Mouse (Mus musculus) liver, embryonic 15.5 days (tissue): ENCODE data around the gene Cntnap1. TPM values are rescaled to one million over a fixed set of nuclear protein-coding genes. Genes with fewer than 3 reads are reported as not detected.
"Not testable (repeated sequence)": the region's sequence is repeated elsewhere in the genome, so short reads cannot be mapped to it uniquely, and the experiment has no call there.

Experiments used
- ATAC-seq: fragments of 200-750 bp; cut with Nextera tagmentation; 2 replicates; pipeline ENCODE4 v1.8.0; 2017; ENCODE audit warnings: moderate number of reproducible peaks, mild to moderate bottlenecking, moderate library complexity; ENCODE audit not compliant: insufficient read depth
- H3K27ac ChIP-seq: fragments of 300-500 bp; sonication (generic); replicated peaks from 2 replicates; pipeline ENCODE4 v1.5.1; 2015; ENCODE audit warnings: mild to moderate bottlenecking, inconsistent platforms
- H3K27me3 ChIP-seq: fragments of 300-500 bp; sonication (generic); 2 replicates; pipeline ENCODE4 v1.6.1; 2015; ENCODE audit warnings: mild to moderate bottlenecking, inconsistent platforms
- H3K36me3 ChIP-seq: fragments of 300-500 bp; sonication (generic); replicated peaks from 2 replicates; pipeline ENCODE4 v1.6.1; 2015; ENCODE audit warnings: moderate library complexity, mild to moderate bottlenecking, inconsistent platforms
- H3K4me1 ChIP-seq: fragments of 300-500 bp; sonication (generic); replicated peaks from 2 replicates; pipeline ENCODE4 v1.6.1; 2015; ENCODE audit warnings: inconsistent platforms
- H3K4me2 ChIP-seq: fragments of 300-500 bp; sonication (generic); 2 replicates; pipeline ENCODE4 v1.6.1; 2015; ENCODE audit warnings: moderate library complexity, mild to moderate bottlenecking, inconsistent platforms
- H3K4me3 ChIP-seq: fragments of 300-500 bp; sonication (generic); replicated peaks from 2 replicates; pipeline ENCODE4 v1.5.1; 2015; ENCODE audit warnings: mild to moderate bottlenecking, inconsistent platforms
- H3K9ac ChIP-seq: fragments of 300-500 bp; sonication (generic); 2 replicates; pipeline ENCODE4 v1.6.1; 2015; ENCODE audit warnings: moderate library complexity, mild to moderate bottlenecking, inconsistent platforms
- H3K9me3 ChIP-seq: fragments of 300-500 bp; sonication (generic); replicated peaks from 2 replicates; pipeline ENCODE4 v1.6.1; 2016; ENCODE audit warnings: inconsistent platforms
- WGBS: fragments of 180-500 bp; shearing (Covaris S2); methylation state at CpG from one replicate; pipeline ENCODE4 v1.1.7; 2015; ENCODE audit warnings: mixed read lengths; ENCODE audit not compliant: insufficient replicate concordance; 5-methylcytosine and 5-hydroxymethylcytosine counted together
- polyA plus RNA-seq: library from polyadenylated mRNA; unstranded; fragments of >200 nt; fragmentation: Nextera tagmentation; extraction: Ambion mirVana; gene quantifications from 2 replicates; pipeline ENCODE4 v1.2.1, GENCODE M21; 2015

The Cntnap1 gene
- polyA plus RNA-seq: 0.07 and 0.12 TPM in 2 replicates

GRCm38 (mm10) chr11:101170354-101170810, at the start of gene Cntnap1:
Gene Cntnap1 (plus strand): TSS chr11:101170523.
- Histone ChIP-seq H3K4me1 (peaks cover 69% of the 10 kb centered on the region), H3K4me3 (peak within 1 kb of the TSS; percentile 57), H3K36me3 (0 out of 2 replicates have a peak, but pooled peaks cover 4% of the 10 kb centered on the region), H3K27ac (peak within 1 kb of the TSS; percentile 51), H3K27me3 (peaks cover 100% of the 10 kb centered on the region), H3K9me3 (no peaks in the 10 kb centered on the region), H3K4me2 (peak within 1 kb of the TSS; percentile 66), H3K9ac (peak within 1 kb of the TSS; percentile 11; the same call in 1 of the 2 replicates)
- no peak for ATAC-seq
- 3% methylated on average over 35 of the region's 35 CpGs for WGBS

- Histone ChIP-seq H3K9ac (peak overlapping the region; percentile 85), H3K27me3 (no peaks in the 10 kb centered on the region), H3K4me3 (peak overlapping the region; percentile 93), H3K4me1 (peaks cover 42% of the 10 kb centered on the region), H3K27ac (peak overlapping the region; percentile 97), H3K4me2 (peak overlapping the region; percentile 99), H3K36me3 (peaks cover 49% of the 10 kb centered on the region), H3K9me3 (no peaks in the 10 kb centered on the region)
- 21% methylated on average over 19 of the region's 19 CpGs for WGBS
- ATAC-seq: no peak
Observed at GRCm38 (mm10) chr11:101120545-101121188, 49.7 kb upstream of the Cntnap1 start.

- H3K9ac ChIP-seq, H3K4me2 ChIP-seq, H3K27me3 ChIP-seq, H3K9me3 ChIP-seq, H3K27ac ChIP-seq, H3K4me3 ChIP-seq, ATAC-seq: not testable (repeated sequence)
- peaks cover 45% of the 10 kb centered on the region for H3K36me3 ChIP-seq
- H3K4me1 ChIP-seq: peaks cover 16% of the 10 kb centered on the region
- 85% methylated on average over 8 of the region's 8 CpGs for WGBS
Observed at GRCm38 (mm10) chr11:101124494-101124893, 45.8 kb upstream of the Cntnap1 start.

- peaks cover 45% of the 10 kb centered on the region for H3K36me3 ChIP-seq
- H3K4me3 ChIP-seq: not testable (repeated sequence)
Observed at GRCm38 (mm10) chr11:101125008-101125407, 45.3 kb upstream of the Cntnap1 start.

GRCm38 (mm10) chr11:101127075-101127474, 43.2 kb upstream of the Cntnap1 start:
- no peak for ATAC-seq
- Histone ChIP-seq H3K9ac (no peak overlapping the region), H3K9me3 (no peaks in the 10 kb centered on the region), H3K27ac (no peak overlapping the region), H3K4me3 (no peak overlapping the region), H3K4me1 (peaks cover 10% of the 10 kb centered on the region), H3K36me3 (peaks cover 45% of the 10 kb centered on the region), H3K27me3 (no peaks in the 10 kb centered on the region), H3K4me2 (no peak overlapping the region)
- 75% methylated on average over 1 of the region's 1 CpGs for WGBS

More at GRCm38 (mm10) chr11:101125008-101125407, 45.3 kb upstream of the Cntnap1 start:
- H3K27me3 ChIP-seq, H3K27ac ChIP-seq, ATAC-seq, H3K9ac ChIP-seq, H3K4me2 ChIP-seq, H3K9me3 ChIP-seq: not testable (repeated sequence)
- 92% methylated on average over 9 of the region's 9 CpGs for WGBS
- H3K4me1 ChIP-seq: peaks cover 15% of the 10 kb centered on the region

GRCm38 (mm10) chr11:101128996-101129577, 41.2 kb upstream of the Cntnap1 start:
- Histone ChIP-seq H3K27me3 (no peaks in the 10 kb centered on the region; the same call in 1 of the 2 replicates), H3K4me1 (peaks cover 10% of the 10 kb centered on the region), H3K27ac (no peak overlapping the region), H3K36me3 (peaks cover 26% of the 10 kb centered on the region), H3K9ac (no peak overlapping the region), H3K4me3 (no peak overlapping the region), H3K4me2 (no peak overlapping the region), H3K9me3 (no peaks in the 10 kb centered on the region)
- WGBS: 76% methylated on average over 11 of the region's 11 CpGs
- ATAC-seq: no peak

GRCm38 (mm10) chr11:101130056-101130756, 40.1 kb upstream of the Cntnap1 start:
- H3K9ac ChIP-seq: no peak overlapping the region
- no peak overlapping the region for H3K27ac ChIP-seq
- 36% methylated on average over 18 of the region's 18 CpGs for WGBS
- H3K36me3 ChIP-seq: peaks cover 18% of the 10 kb centered on the region
- no peak overlapping the region for H3K4me2 ChIP-seq
- H3K9me3 ChIP-seq: no peaks in the 10 kb centered on the region
- H3K4me1 ChIP-seq: peaks cover 10% of the 10 kb centered on the region
- no peak overlapping the region for H3K4me3 ChIP-seq
- no peak for ATAC-seq
- no peaks in the 10 kb centered on the region; the same call in 1 of the 2 replicates for H3K27me3 ChIP-seq

- WGBS: 56% methylated on average over 2 of the region's 2 CpGs
- Histone ChIP-seq H3K4me1 (peaks cover 10% of the 10 kb centered on the region), H3K9ac (no peak overlapping the region), H3K4me3 (no peak overlapping the region), H3K36me3 (peaks cover 8% of the 10 kb centered on the region), H3K4me2 (no peak overlapping the region), H3K9me3 (no peaks in the 10 kb centered on the region), H3K27ac (no peak overlapping the region), H3K27me3 (peaks cover 6% of the 10 kb centered on the region)
- no peak for ATAC-seq
Observed at GRCm38 (mm10) chr11:101131187-101131586, 39.1 kb upstream of the Cntnap1 start.

GRCm38 (mm10) chr11:101131701-101132100, 38.6 kb upstream of the Cntnap1 start:
- Histone ChIP-seq H3K4me2 (no peak overlapping the region), H3K9me3 (no peaks in the 10 kb centered on the region), H3K4me1 (peaks cover 10% of the 10 kb centered on the region), H3K27me3 (peaks cover 6% of the 10 kb centered on the region), H3K9ac (no peak overlapping the region), H3K36me3 (peaks cover 3% of the 10 kb centered on the region), H3K27ac (no peak overlapping the region), H3K4me3 (no peak overlapping the region)
- ATAC-seq: no peak
- 76% methylated on average over 6 of the region's 6 CpGs for WGBS

- H3K4me1 ChIP-seq: peaks cover 10% of the 10 kb centered on the region
- H3K36me3 ChIP-seq: no peaks in the 10 kb centered on the region
- no peak overlapping the region for H3K4me2 ChIP-seq
- ATAC-seq: no peak
- no peaks in the 10 kb centered on the region for H3K9me3 ChIP-seq
- H3K27ac ChIP-seq: no peak overlapping the region
- H3K4me3 ChIP-seq: no peak overlapping the region
- no peak overlapping the region for H3K9ac ChIP-seq
- 18% methylated on average over 12 of the region's 12 CpGs for WGBS
- H3K27me3 ChIP-seq: peaks cover 12% of the 10 kb centered on the region
Observed at GRCm38 (mm10) chr11:101133037-101133436, 37.3 kb upstream of the Cntnap1 start.
